Mouse (Mus musculus) C2C12 (cell line): ENCODE results near the gene Mgat4b. TPM values are rescaled to one million over a fixed set of nuclear protein-coding genes. Genes with fewer than 3 reads are reported as not detected.

Experiments
- H3K27me3 ChIP-seq: one replicate; pipeline ENCODE4 v1.6.1; 2011; ENCODE audit not compliant: control insufficient read depth, insufficient read depth, insufficient read length
- H3K36me3 ChIP-seq: one replicate; pipeline ENCODE4 v1.6.1; 2011; ENCODE audit not compliant: control insufficient read depth, insufficient read depth
- H3K4me3 ChIP-seq: one replicate; pipeline ENCODE4 v1.5.1; 2011; ENCODE audit warnings: mild to moderate bottlenecking, control low read depth; ENCODE audit not compliant: poor library complexity, insufficient read depth, severe bottlenecking
- H3K79me2 ChIP-seq: one replicate; pipeline ENCODE4 v1.6.1; 2011; ENCODE audit not compliant: control insufficient read depth, insufficient read depth
- H3K79me3 ChIP-seq: one replicate; pipeline ENCODE4 v1.6.1; 2011; ENCODE audit warnings: low read depth, control low read depth
- H3ac ChIP-seq: one replicate; pipeline ENCODE3; 2011; ENCODE audit warnings: low read depth; ENCODE audit not compliant: control insufficient read depth, insufficient read length
- CEBPB ChIP-seq: IDR thresholded peaks from one replicate; pipeline ENCODE4 v1.6.1; 2011; ENCODE audit warnings: low read depth, mild to moderate bottlenecking, control low read depth, moderate library complexity
- CTCF ChIP-seq: IDR thresholded peaks from one replicate; pipeline ENCODE4 v1.5.1; 2011; ENCODE audit not compliant: control insufficient read depth, insufficient read depth, insufficient read length
- FOSL1 ChIP-seq: IDR thresholded peaks from one replicate; pipeline ENCODE4 v1.8.0; 2011; ENCODE audit warnings: mild to moderate bottlenecking, low read length; ENCODE audit not compliant: poor library complexity, insufficient read depth, severe bottlenecking
- MAX ChIP-seq: IDR thresholded peaks from one replicate; pipeline ENCODE4 v1.6.1; 2011; ENCODE audit warnings: mild to moderate bottlenecking, control low read depth
- MYOD1 ChIP-seq: IDR thresholded peaks from one replicate; pipeline ENCODE4 v1.6.1; 2011; ENCODE audit warnings: low read depth; ENCODE audit not compliant: control insufficient read depth, insufficient read length
- MYOG ChIP-seq: IDR thresholded peaks from one replicate; pipeline ENCODE4 v1.6.1; 2011; ENCODE audit not compliant: control insufficient read depth, insufficient read length; ENCODE audit errors: extremely low read depth
- USF1 ChIP-seq: IDR thresholded peaks from one replicate; pipeline ENCODE4 v1.6.1; 2011; ENCODE audit warnings: low read depth, mild to moderate bottlenecking, control low read depth, moderate library complexity
- polyA plus RNA-seq: library from polyadenylated mRNA; unstranded; fragments of >200 nt; fragmentation: generic; extraction: Trizol; gene quantifications from one replicate; pipeline ENCODE4 v1.2.1, GENCODE M21; 2012; ENCODE audit warnings: missing spikeins

The Mgat4b gene
- polyA plus RNA-seq, 1 experiment, result 139 TPM

GRCm38 (mm10) chr11:50217811-50218210 lies 7.1 kb downstream of the Mgat4b start:
- Histone ChIP-seq H3K79me2 (peaks cover 17% of the 10 kb centered on the region), H3K79me3 (no peaks in the 10 kb centered on the region), H3K36me3 (peaks cover 24% of the 10 kb centered on the region), H3K4me3 (no peak overlapping the region), H3ac (no peak overlapping the region), H3K27me3 (no peaks in the 10 kb centered on the region)
- TF ChIP-seq CEBPB (no peak), FOSL1 (no peak), MYOG (no peak), CTCF (no peak), MAX (no peak), USF1 (no peak), MYOD1 (no peak)

- Histone ChIP-seq H3ac (no peak overlapping the region), H3K79me2 (peaks cover 33% of the 10 kb centered on the region), H3K79me3 (peaks cover 3% of the 10 kb centered on the region), H3K27me3 (no peaks in the 10 kb centered on the region), H3K36me3 (peaks cover 24% of the 10 kb centered on the region), H3K4me3 (no peak overlapping the region)
- TF ChIP-seq FOSL1, result no peak
- TF ChIP-seq MAX, result no peak
- TF ChIP-seq MYOD1, result no peak
- TF ChIP-seq MYOG, result no peak
- no peak for TF ChIP-seq CEBPB
- no peak for TF ChIP-seq CTCF
- TF ChIP-seq USF1, result no peak
Measured at GRCm38 (mm10) chr11:50219833-50220232, 9.1 kb downstream of the Mgat4b start.

- Histone ChIP-seq H3ac (no peak overlapping the region), H3K4me3 (no peak overlapping the region), H3K36me3 (peaks cover 27% of the 10 kb centered on the region), H3K27me3 (no peaks in the 10 kb centered on the region), H3K79me2 (peaks cover 58% of the 10 kb centered on the region), H3K79me3 (peaks cover 24% of the 10 kb centered on the region)
- TF ChIP-seq CTCF, result no peak
- TF ChIP-seq MAX, result no peak
- no peak for TF ChIP-seq MYOG
- no peak for TF ChIP-seq CEBPB
- TF ChIP-seq FOSL1, result no peak
- no peak for TF ChIP-seq USF1
Measured at GRCm38 (mm10) chr11:50222559-50223276, 12.0 kb downstream of the Mgat4b start.

- Histone ChIP-seq H3K79me3 (peaks cover 33% of the 10 kb centered on the region), H3K4me3 (peak overlapping the region; percentile 82), H3ac (peak overlapping the region; percentile 89), H3K79me2 (peaks cover 71% of the 10 kb centered on the region), H3K36me3 (peaks cover 32% of the 10 kb centered on the region), H3K27me3 (no peaks in the 10 kb centered on the region)
- TF ChIP-seq MYOD1, result no peak
Measured at GRCm38 (mm10) chr11:50223783-50224662, 13.3 kb downstream of the Mgat4b start.

- H3K4me3 ChIP-seq, result peak overlapping the region; percentile 82
- H3K27me3 ChIP-seq, result no peaks in the 10 kb centered on the region
- H3K79me3 ChIP-seq, result peaks cover 41% of the 10 kb centered on the region
- TF ChIP-seq MAX (no peak), CTCF (peak; percentile 22)
- peaks cover 39% of the 10 kb centered on the region for H3K36me3 ChIP-seq
- H3ac ChIP-seq, result peak overlapping the region; percentile 94
- H3K79me2 ChIP-seq, result peaks cover 80% of the 10 kb centered on the region
Measured at GRCm38 (mm10) chr11:50224671-50225530, 14.2 kb downstream of the Mgat4b start.
